Mouse (Mus musculus): ENCODE measurements around the gene Selenok. TPM values are rescaled to one million over a fixed set of nuclear protein-coding genes. Genes with fewer than 3 reads are reported as not detected.
A peak's percentile ranks its signal among the peaks of the same experiment; 100 is the strongest.

Selenok gene
- polyA plus RNA-seq, 1 experiment from 2014 or later, result 182 TPM

DNA sequence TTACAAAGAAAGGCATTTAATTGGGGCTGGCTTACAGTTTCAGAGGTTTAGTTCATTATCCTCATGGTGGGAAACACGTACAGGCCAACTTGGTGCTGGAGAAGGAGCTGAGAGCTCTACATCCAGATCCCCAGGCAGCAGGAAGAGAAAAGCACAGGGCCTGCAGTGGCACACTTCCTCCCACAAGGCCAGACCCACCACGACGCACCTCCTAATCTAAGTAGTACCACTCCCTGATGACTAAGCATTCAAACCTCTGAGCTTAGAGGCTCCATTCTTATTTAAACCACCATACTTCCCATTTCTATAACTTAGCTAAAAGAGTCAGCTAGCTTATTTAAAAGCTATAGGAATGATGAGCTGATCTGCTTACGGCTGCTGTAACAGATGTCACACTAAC, 17.3 kb upstream of the Selenok start:
- 71% methylated on average over 4 of the region's 4 CpGs for WGBS (ENCODE audit: insufficient replicate concordance)

DNA sequence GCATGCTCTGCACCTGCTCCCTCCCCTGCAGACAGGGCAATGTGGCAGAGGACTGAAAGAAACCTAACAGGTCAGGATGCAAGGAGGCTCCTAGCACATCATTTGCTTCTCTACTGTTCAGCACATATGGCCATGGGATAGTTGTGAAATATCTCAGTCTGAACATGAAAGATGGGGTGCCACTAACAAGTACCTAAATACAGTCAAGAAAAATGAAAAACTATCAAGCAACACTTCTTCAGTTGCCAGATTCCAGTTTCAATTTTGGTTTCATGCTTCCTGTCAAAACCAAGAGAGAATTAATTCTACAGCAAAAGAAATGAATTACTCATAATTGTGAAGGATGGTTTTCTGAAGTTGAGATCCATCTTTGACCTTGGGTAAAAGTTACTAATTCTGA, 10.7 kb upstream of the Selenok start:
- no peak for ATAC-seq (replicated peaks; ENCODE audit: insufficient number of reproducible peaks, low FRiP score, low TSS enrichment)
- H3K9me3 ChIP-seq (replicated peaks; ENCODE audit: control insufficient read depth, low read length), result no peaks in the 10 kb centered on the region
- H3K36me3 ChIP-seq (ENCODE audit: control insufficient read depth, insufficient read depth, low read length), result no peaks in the 10 kb centered on the region
- H3K9ac ChIP-seq (ENCODE audit: low read depth, low read length), result no peak overlapping the region
- no peak overlapping the region for H3K4me2 ChIP-seq
- H3K4me1 ChIP-seq (ENCODE audit: control insufficient read depth, insufficient read depth, low read length), result no peaks in the 10 kb centered on the region
- no peak overlapping the region for H3K4me3 ChIP-seq (ENCODE audit: low read depth, low read length)
- no peaks in the 10 kb centered on the region for H3K27me3 ChIP-seq (ENCODE audit: control insufficient read depth, insufficient read depth, low read length)
- H3K27ac ChIP-seq (ENCODE audit: low read depth, low read length), result no peak overlapping the region

More for the DNA sequence above, 17.3 kb upstream of the Selenok start:
- H3K9ac ChIP-seq (ENCODE audit: low read depth, low read length), result no peak overlapping the region
- H3K36me3 ChIP-seq (ENCODE audit: control insufficient read depth, insufficient read depth, low read length), result no peaks in the 10 kb centered on the region
- H3K4me1 ChIP-seq (ENCODE audit: control insufficient read depth, insufficient read depth, low read length), result no peaks in the 10 kb centered on the region
- H3K4me3 ChIP-seq (ENCODE audit: low read depth, low read length), result no peak overlapping the region
- H3K27me3 ChIP-seq (ENCODE audit: control insufficient read depth, insufficient read depth, low read length), result no peaks in the 10 kb centered on the region
- no peak overlapping the region for H3K27ac ChIP-seq (ENCODE audit: low read depth, low read length)
- H3K4me2 ChIP-seq, result no peak overlapping the region
- no peak for ATAC-seq (replicated peaks; ENCODE audit: insufficient number of reproducible peaks, low FRiP score, low TSS enrichment)
- no peaks in the 10 kb centered on the region for H3K9me3 ChIP-seq (replicated peaks; ENCODE audit: control insufficient read depth, low read length)

DNA sequence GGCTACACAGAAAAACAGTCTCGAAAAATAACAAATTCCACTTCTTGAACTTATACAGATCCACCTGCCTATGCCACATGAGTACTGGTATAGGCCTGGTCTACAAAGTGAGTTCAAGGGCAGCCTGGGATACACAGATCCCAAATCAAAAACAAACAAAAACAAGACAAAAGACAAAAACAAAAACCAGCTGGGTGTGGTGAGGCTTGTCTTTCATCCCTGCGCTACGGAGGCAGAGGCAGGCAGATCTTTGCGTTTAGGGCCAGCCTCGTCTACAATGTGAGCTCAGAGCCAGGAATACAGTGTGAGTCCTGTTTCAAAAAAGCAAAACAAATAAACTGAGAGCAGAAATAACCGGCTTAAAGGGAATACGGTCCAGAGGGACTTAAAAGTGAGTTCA, 497 bp upstream of the Selenok start:
- H3K36me3 ChIP-seq (ENCODE audit: control insufficient read depth, insufficient read depth, low read length), result peaks cover 8% of the 10 kb centered on the region
- peak overlapping the region; percentile 81 for H3K4me3 ChIP-seq (ENCODE audit: low read depth, low read length)
- peak overlapping the region; percentile 75 for H3K4me2 ChIP-seq
- H3K27me3 ChIP-seq (ENCODE audit: control insufficient read depth, insufficient read depth, low read length), result no peaks in the 10 kb centered on the region
- 60% methylated on average over 7 of the region's 7 CpGs for WGBS (ENCODE audit: insufficient replicate concordance)
- peaks cover 6% of the 10 kb centered on the region for H3K4me1 ChIP-seq (ENCODE audit: control insufficient read depth, insufficient read depth, low read length)
- peak overlapping the region; percentile 62 for H3K9ac ChIP-seq (ENCODE audit: low read depth, low read length)
- ATAC-seq (replicated peaks; ENCODE audit: insufficient number of reproducible peaks, low FRiP score, low TSS enrichment), result no peak
- peak overlapping the region; percentile 75 for H3K27ac ChIP-seq (ENCODE audit: low read depth, low read length)
- no peaks in the 10 kb centered on the region for H3K9me3 ChIP-seq (replicated peaks; ENCODE audit: control insufficient read depth, low read length)

DNA sequence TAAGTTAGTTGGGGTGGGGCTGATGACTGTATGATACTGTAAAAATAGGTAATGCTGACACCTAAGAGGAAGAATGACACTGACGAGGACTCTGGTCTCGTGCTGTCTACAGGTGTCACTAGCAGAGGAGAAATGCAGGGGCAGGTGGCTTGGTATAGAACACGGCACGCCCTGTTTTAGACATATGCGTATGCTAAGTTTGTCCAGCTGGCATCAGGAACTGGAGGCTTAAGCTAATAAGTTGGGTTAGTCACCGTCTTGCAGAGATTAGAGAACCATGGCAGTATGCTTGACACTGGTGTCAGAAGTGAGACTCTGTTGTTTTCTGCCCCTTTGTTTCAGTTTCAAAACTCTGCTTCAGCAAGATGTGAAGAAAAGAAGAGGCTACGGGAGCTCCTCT, 3.3 kb downstream of the Selenok start:
- peaks cover 24% of the 10 kb centered on the region for H3K36me3 ChIP-seq (ENCODE audit: control insufficient read depth, insufficient read depth, low read length)
- peaks cover 6% of the 10 kb centered on the region for H3K4me1 ChIP-seq (ENCODE audit: control insufficient read depth, insufficient read depth, low read length)
- WGBS (ENCODE audit: insufficient replicate concordance), result 89% methylated on average over 7 of the region's 7 CpGs
- ATAC-seq (replicated peaks; ENCODE audit: insufficient number of reproducible peaks, low FRiP score, low TSS enrichment), result no peak
- H3K4me3 ChIP-seq (ENCODE audit: low read depth, low read length), result no peak overlapping the region
- H3K4me2 ChIP-seq, result no peak overlapping the region
- no peaks in the 10 kb centered on the region for H3K27me3 ChIP-seq (ENCODE audit: control insufficient read depth, insufficient read depth, low read length)
- H3K9me3 ChIP-seq (replicated peaks; ENCODE audit: control insufficient read depth, low read length), result no peaks in the 10 kb centered on the region
- H3K27ac ChIP-seq (ENCODE audit: low read depth, low read length), result no peak overlapping the region
- no peak overlapping the region for H3K9ac ChIP-seq (ENCODE audit: low read depth, low read length)

DNA sequence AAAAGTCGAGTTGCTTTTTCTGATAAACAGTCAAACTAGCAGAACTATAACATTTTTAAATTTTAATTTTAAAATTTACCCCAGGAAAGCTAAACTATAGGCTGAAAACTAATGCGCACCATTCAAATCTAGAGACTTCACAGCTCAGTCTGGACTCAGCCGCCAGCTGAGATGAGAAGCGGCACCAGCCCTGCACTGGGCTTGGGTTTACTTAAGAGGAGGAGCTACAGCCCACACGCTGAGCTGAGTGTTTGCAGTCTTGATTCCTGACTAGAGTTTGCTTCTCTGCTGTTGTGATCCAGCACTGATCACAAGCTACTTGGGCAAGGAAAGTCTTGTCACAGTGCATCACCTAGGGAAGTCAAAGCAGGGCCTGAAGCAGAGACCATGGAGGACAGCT, 3.9 kb downstream of the Selenok start:
- Histone ChIP-seq H3K4me2 (no peak overlapping the region), H3K27ac (ENCODE audit: low read depth, low read length) (no peak overlapping the region), H3K27me3 (ENCODE audit: control insufficient read depth, insufficient read depth, low read length) (no peaks in the 10 kb centered on the region), H3K4me3 (ENCODE audit: low read depth, low read length) (no peak overlapping the region), H3K36me3 (ENCODE audit: control insufficient read depth, insufficient read depth, low read length) (peaks cover 24% of the 10 kb centered on the region), H3K4me1 (ENCODE audit: control insufficient read depth, insufficient read depth, low read length) (peaks cover 6% of the 10 kb centered on the region), H3K9ac (ENCODE audit: low read depth, low read length) (no peak overlapping the region), H3K9me3 (replicated peaks; ENCODE audit: control insufficient read depth, low read length) (no peaks in the 10 kb centered on the region)
- no peak for ATAC-seq (replicated peaks; ENCODE audit: insufficient number of reproducible peaks, low FRiP score, low TSS enrichment)
- WGBS (ENCODE audit: insufficient replicate concordance), result 76% methylated on average over 5 of the region's 5 CpGs

DNA sequence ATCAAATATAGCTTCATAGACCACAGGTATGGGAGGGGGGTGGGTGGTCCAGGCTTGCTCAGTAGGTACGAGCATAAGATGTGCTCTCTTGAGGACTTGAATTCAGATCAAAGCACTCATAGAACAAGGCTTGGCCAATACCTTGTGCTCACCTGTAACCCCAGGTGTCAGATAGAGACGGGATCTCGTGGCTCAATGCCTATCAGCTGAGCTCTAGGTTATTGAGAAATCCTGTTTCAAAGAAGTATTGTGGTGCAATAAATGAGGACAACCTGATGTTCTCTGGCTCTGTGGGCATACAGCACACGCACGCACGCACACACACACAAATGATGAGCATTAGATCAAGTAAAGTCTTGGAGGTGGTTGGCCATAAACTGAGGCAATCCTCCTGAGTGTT, 8.8 kb downstream of the Selenok start:
- Histone ChIP-seq H3K27ac (ENCODE audit: low read depth, low read length) (no peak overlapping the region), H3K4me1 (ENCODE audit: control insufficient read depth, insufficient read depth, low read length) (0 out of 2 replicates have a peak, but pooled peaks cover 2% of the 10 kb centered on the region), H3K36me3 (ENCODE audit: control insufficient read depth, insufficient read depth, low read length) (peaks cover 35% of the 10 kb centered on the region), H3K27me3 (ENCODE audit: control insufficient read depth, insufficient read depth, low read length) (no peaks in the 10 kb centered on the region), H3K9ac (ENCODE audit: low read depth, low read length) (no peak overlapping the region), H3K4me2 (no peak overlapping the region), H3K9me3 (replicated peaks; ENCODE audit: control insufficient read depth, low read length) (no peaks in the 10 kb centered on the region), H3K4me3 (ENCODE audit: low read depth, low read length) (no peak overlapping the region)
- no peak for ATAC-seq (replicated peaks; ENCODE audit: insufficient number of reproducible peaks, low FRiP score, low TSS enrichment)
- 93% methylated on average over 6 of the region's 6 CpGs for WGBS (ENCODE audit: insufficient replicate concordance)

DNA sequence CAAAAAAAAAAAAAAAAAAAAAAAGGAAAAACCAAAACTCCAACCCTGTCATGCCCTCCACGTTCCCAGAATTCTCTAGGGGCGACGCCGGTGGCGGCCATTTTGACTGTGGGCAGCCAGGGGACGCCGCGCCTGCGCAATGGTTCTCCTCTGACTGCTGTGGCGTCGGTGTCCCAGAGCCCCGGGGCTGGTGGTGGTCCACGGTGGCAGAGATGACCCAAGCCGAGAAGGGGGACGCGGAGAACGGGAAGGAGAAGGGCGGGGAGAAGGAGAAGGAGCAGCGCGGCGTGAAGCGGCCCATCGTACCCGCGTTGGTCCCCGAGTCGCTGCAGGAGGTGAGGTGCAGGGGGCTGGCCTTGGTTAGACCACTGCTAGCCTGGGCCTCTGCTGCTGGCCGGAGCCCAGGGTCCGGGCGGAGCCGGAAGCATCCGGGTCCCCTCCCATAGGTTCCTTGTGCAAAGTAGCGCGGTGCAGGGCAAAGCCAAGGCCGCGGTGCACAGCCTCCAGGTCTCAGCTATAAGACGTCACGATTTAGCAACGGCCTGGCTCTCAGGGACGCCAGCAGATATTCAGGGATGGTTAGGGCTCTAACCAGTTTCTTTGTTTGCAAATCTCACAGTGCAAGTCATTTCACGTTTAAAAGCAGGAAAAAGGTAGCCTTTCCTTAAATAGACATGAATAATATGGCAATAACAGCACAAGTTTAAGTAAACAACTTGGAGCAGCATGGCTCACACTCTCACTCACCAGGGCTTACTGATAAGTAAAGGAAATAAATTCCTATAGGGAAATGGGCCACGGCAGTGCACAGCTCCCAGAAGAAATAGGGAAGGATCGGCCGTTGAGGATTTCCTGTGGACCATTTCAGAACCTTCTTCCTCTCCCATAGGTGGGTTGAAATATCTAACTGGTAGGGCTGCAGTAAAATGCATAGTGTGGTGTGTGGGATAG, 10.4 kb downstream of the Selenok start, which contains the start of gene Actr8:
Gene Actr8 (plus strand): TSS at position 84 of the 951 bp plus-strand sequence.
- Histone ChIP-seq H3K4me3 (ENCODE audit: low read depth, low read length) (peak within 1 kb of the TSS; percentile 81), H3K27me3 (ENCODE audit: control insufficient read depth, insufficient read depth, low read length) (no peaks in the 10 kb centered on the region), H3K27ac (ENCODE audit: low read depth, low read length) (peak within 1 kb of the TSS; percentile 90), H3K36me3 (ENCODE audit: control insufficient read depth, insufficient read depth, low read length) (peaks cover 41% of the 10 kb centered on the region), H3K9me3 (replicated peaks; ENCODE audit: control insufficient read depth, low read length) (no peaks in the 10 kb centered on the region), H3K4me2 (peak within 1 kb of the TSS; percentile 83), H3K9ac (ENCODE audit: low read depth, low read length) (peak within 1 kb of the TSS; percentile 94), H3K4me1 (ENCODE audit: control insufficient read depth, insufficient read depth, low read length) (0 out of 2 replicates have a peak, but pooled peaks cover 2% of the 10 kb centered on the region)
- 2% methylated on average over 44 of the region's 44 CpGs for WGBS (ENCODE audit: insufficient replicate concordance)
- peak; percentile 97 for ATAC-seq (replicated peaks; ENCODE audit: insufficient number of reproducible peaks, low FRiP score, low TSS enrichment)

DNA sequence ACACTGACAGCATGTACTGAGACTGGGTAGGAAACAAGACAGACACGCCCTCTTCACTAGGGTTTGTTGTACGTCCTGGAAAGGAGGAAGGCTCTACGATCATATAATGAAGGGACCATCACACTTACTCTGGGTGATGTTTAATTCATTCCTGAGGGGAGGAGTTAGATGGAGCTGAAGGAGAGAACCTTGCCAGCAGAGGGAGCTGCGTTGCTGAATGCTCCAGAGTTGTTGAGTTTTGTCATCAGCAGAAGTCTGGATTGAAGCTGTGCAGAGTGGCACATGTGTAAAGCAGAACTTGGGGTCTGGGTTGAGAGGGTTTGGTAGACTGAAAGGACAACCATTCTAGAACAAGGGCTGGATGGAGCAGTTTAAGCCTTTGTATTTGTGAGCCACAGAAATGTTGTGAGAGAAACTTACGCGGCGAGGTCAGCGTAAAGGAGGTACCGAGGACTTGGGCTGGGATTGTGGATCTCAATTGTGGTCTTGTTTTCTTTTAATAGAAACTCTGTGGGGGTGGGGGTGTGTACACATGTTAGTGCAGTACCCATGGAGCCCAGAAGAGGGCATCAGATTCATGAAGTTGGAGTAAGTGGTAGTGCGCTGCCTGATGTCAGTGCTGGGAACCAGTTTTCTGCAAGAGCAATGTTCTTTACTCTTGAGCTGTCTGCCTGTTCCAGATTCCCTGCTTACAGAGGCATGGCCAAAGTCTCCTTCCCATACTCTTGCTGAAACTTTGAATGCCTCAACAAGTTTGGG, 12.5 kb downstream of the Selenok start:
- 0 out of 2 replicates have a peak, but pooled peaks cover 2% of the 10 kb centered on the region for H3K4me1 ChIP-seq (ENCODE audit: control insufficient read depth, insufficient read depth, low read length)
- no peak overlapping the region for H3K9ac ChIP-seq (ENCODE audit: low read depth, low read length)
- WGBS (ENCODE audit: insufficient replicate concordance), result 93% methylated on average over 10 of the region's 10 CpGs
- peaks cover 47% of the 10 kb centered on the region for H3K36me3 ChIP-seq (ENCODE audit: control insufficient read depth, insufficient read depth, low read length)
- no peak for ATAC-seq (replicated peaks; ENCODE audit: insufficient number of reproducible peaks, low FRiP score, low TSS enrichment)
- no peak overlapping the region for H3K4me3 ChIP-seq (ENCODE audit: low read depth, low read length)
- no peak overlapping the region for H3K27ac ChIP-seq (ENCODE audit: low read depth, low read length)
- H3K4me2 ChIP-seq, result no peak overlapping the region
- no peaks in the 10 kb centered on the region for H3K27me3 ChIP-seq (ENCODE audit: control insufficient read depth, insufficient read depth, low read length)
- no peaks in the 10 kb centered on the region for H3K9me3 ChIP-seq (replicated peaks; ENCODE audit: control insufficient read depth, low read length)

All from heart, embryonic 11.5 days (tissue).